Mouse (Mus musculus): ENCODE results near the gene Stab2. TPM values are rescaled to one million over a fixed set of nuclear protein-coding genes. Genes with fewer than 3 reads are reported as not detected.

Gene Stab2
- total RNA-seq, 2 experiments from 2014 or later, result 0.09 to 0.37 TPM

- no peak for DNase-seq (ENCODE audit: low spot score in 2 of 2)
Observed at GRCm38 (mm10) chr10:86992238-86992976, 15.4 kb downstream of the Stab2 start.

- no peak for DNase-seq (ENCODE audit: low spot score in 2 of 2)
Observed at GRCm38 (mm10) chr10:86990666-86991065, 17.2 kb downstream of the Stab2 start.

GRCm38 (mm10) chr10:86989838-86990237 is 18.0 kb downstream of the Stab2 start:
- DNase-seq (ENCODE audit: low spot score in 2 of 2), result no peak

- peak; percentile 33 to 36 for DNase-seq (ENCODE audit: low spot score in 2 of 2)
Observed at GRCm38 (mm10) chr10:86976001-86976726, 31.7 kb downstream of the Stab2 start.

GRCm38 (mm10) chr10:86973276-86973675 is 34.5 kb downstream of the Stab2 start:
- DNase-seq (ENCODE audit: low spot score in 2 of 2), result no peak

- peak in 1 of 2 experiments; percentile 7 for DNase-seq (ENCODE audit: low spot score in 2 of 2)
Observed at GRCm38 (mm10) chr10:86972503-86972826, 35.4 kb downstream of the Stab2 start.

GRCm38 (mm10) chr10:86971680-86972502 is 35.9 kb downstream of the Stab2 start:
- peak; percentile 62 to 75 for DNase-seq (ENCODE audit: low spot score in 2 of 2)

- peak; percentile 22 to 28 for DNase-seq (ENCODE audit: low spot score in 2 of 2)
Observed at GRCm38 (mm10) chr10:86969346-86969745, 38.5 kb downstream of the Stab2 start.

- DNase-seq (ENCODE audit: low spot score in 2 of 2), result peak in 1 of 2 experiments; percentile 4
Observed at GRCm38 (mm10) chr10:86961542-86962466, 46.0 kb downstream of the Stab2 start.

- no peak for DNase-seq (ENCODE audit: low spot score in 2 of 2)
Observed at GRCm38 (mm10) chr10:86955299-86955698, 52.5 kb downstream of the Stab2 start.

GRCm38 (mm10) chr10:86952696-86953095 is 55.1 kb downstream of the Stab2 start:
- DNase-seq (ENCODE audit: low spot score in 2 of 2), result no peak

GRCm38 (mm10) chr10:86950806-86951205 is 57.0 kb downstream of the Stab2 start:
- DNase-seq (ENCODE audit: low spot score in 2 of 2), result no peak

- no peak for DNase-seq (ENCODE audit: low spot score in 2 of 2)
Observed at GRCm38 (mm10) chr10:86949886-86950285, 57.9 kb downstream of the Stab2 start.

GRCm38 (mm10) chr10:86947541-86947940 is 60.3 kb downstream of the Stab2 start:
- DNase-seq (ENCODE audit: low spot score in 2 of 2), result no peak

GRCm38 (mm10) chr10:86940591-86940990 is 67.2 kb downstream of the Stab2 start:
- no peak for DNase-seq (ENCODE audit: low spot score in 2 of 2)

GRCm38 (mm10) chr10:86934376-86934775 is 73.4 kb downstream of the Stab2 start:
- no peak for DNase-seq (ENCODE audit: low spot score in 2 of 2)

- no peak for DNase-seq (ENCODE audit: low spot score in 2 of 2)
Observed at GRCm38 (mm10) chr10:86933906-86934305, 73.9 kb downstream of the Stab2 start.

GRCm38 (mm10) chr10:86933180-86933695 is 74.6 kb downstream of the Stab2 start:
- DNase-seq (ENCODE audit: low spot score in 2 of 2), result no peak

GRCm38 (mm10) chr10:86923602-86924001 is 84.2 kb downstream of the Stab2 start:
- no peak for DNase-seq (ENCODE audit: low spot score in 2 of 2)

- no peak for DNase-seq (ENCODE audit: low spot score in 2 of 2)
Observed at GRCm38 (mm10) chr10:86915595-86915994, 92.2 kb downstream of the Stab2 start.
